Mouse (Mus musculus) intestine, postnatal 0 days (tissue): ENCODE data around the gene Ptcd2. TPM values are rescaled to one million over a fixed set of nuclear protein-coding genes. Genes with fewer than 3 reads are reported as not detected.

Experiments
- ATAC-seq: fragments of 200-750 bp; cut with Nextera tagmentation; 2 replicates; pipeline ENCODE4 v1.8.0; 2017; ENCODE audit warnings: mild to moderate bottlenecking, moderate TSS enrichment, moderate library complexity
- H3K27ac ChIP-seq: fragments of 300-500 bp; sonication (generic); 2 replicates; pipeline ENCODE4 v1.5.1; 2014; ENCODE audit warnings: mild to moderate bottlenecking, low read depth, low read length, moderate library complexity
- H3K27me3 ChIP-seq: fragments of 300-500 bp; sonication (generic); replicated peaks from 2 replicates; pipeline ENCODE4 v1.6.1; 2014; ENCODE audit warnings: low read length, mixed read lengths; ENCODE audit not compliant: control insufficient read depth, insufficient read depth
- H3K36me3 ChIP-seq: fragments of 300-500 bp; sonication (generic); 2 replicates; pipeline ENCODE4 v1.6.1; 2014; ENCODE audit warnings: mild to moderate bottlenecking, moderate library complexity; ENCODE audit not compliant: control insufficient read depth, insufficient read depth
- H3K4me1 ChIP-seq: fragments of 300-500 bp; sonication (generic); replicated peaks from 2 replicates; pipeline ENCODE4 v1.6.1; 2014; ENCODE audit warnings: antibody characterized with exemption, low read length, mixed read lengths; ENCODE audit not compliant: control insufficient read depth, insufficient read depth
- H3K4me2 ChIP-seq: fragments of 300-500 bp; sonication (generic); replicated peaks from 2 replicates; pipeline ENCODE4 v1.6.1; 2014; ENCODE audit warnings: low read depth, mild to moderate bottlenecking, moderate library complexity
- H3K4me3 ChIP-seq: fragments of 300-500 bp; sonication (generic); 2 replicates; pipeline ENCODE4 v1.5.1; 2014; ENCODE audit warnings: low read depth, low read length
- H3K9ac ChIP-seq: fragments of 300-500 bp; sonication (generic); 2 replicates; pipeline ENCODE4 v1.6.1; 2014; ENCODE audit warnings: mild to moderate bottlenecking, low read depth, low read length
- H3K9me3 ChIP-seq: fragments of 300-500 bp; sonication (generic); 2 replicates; pipeline ENCODE4 v1.6.1; 2016; ENCODE audit warnings: mixed run types; ENCODE audit not compliant: control insufficient read depth
- CTCF ChIP-seq: sonication (generic); IDR thresholded peaks from 2 replicates; pipeline ENCODE4 v1.5.1; 2016; ENCODE audit warnings: low read depth, mild to moderate bottlenecking, control low read depth, antibody characterized with exemption, moderate library complexity
- WGBS: fragments of 180-500 bp; shearing (Covaris S2); extraction: QIAGEN DNeasy Blood & Tissue Kit; methylation state at CpG from one replicate; pipeline ENCODE4 v1.1.7; 2014; 5-methylcytosine and 5-hydroxymethylcytosine counted together
- polyA plus RNA-seq: library from polyadenylated mRNA; unstranded; fragments of >200 nt; fragmentation: Nextera tagmentation; extraction: Ambion mirVana; gene quantifications from 2 replicates; pipeline ENCODE4 v1.2.1, GENCODE M21; 2015

Gene Ptcd2
- polyA plus RNA-seq, 1 experiment from 2014 or later = 28.5 TPM

GRCm38 (mm10) chr13:99358921-99359320 lies 14.4 kb upstream of the Ptcd2 start:
- no peak for ATAC-seq
- H3K4me3 ChIP-seq = no peak overlapping the region
- H3K27me3 ChIP-seq = no peaks in the 10 kb centered on the region
- WGBS = 81% methylated on average over 14 of the region's 14 CpGs
- no peak overlapping the region for H3K4me2 ChIP-seq
- no peaks in the 10 kb centered on the region; the same call in 1 of the 2 replicates for H3K4me1 ChIP-seq
- TF ChIP-seq CTCF = no peak
- H3K9me3 ChIP-seq = no peaks in the 10 kb centered on the region
- H3K36me3 ChIP-seq = peaks cover 10% of the 10 kb centered on the region; the same call in 1 of the 2 replicates
- H3K27ac ChIP-seq = no peak overlapping the region
- H3K9ac ChIP-seq = no peak overlapping the region

- H3K4me1 ChIP-seq = no peaks in the 10 kb centered on the region; the same call in 1 of the 2 replicates
- no peak overlapping the region for H3K4me3 ChIP-seq
- H3K9ac ChIP-seq = no peak overlapping the region
- no peak for ATAC-seq
- H3K27me3 ChIP-seq = no peaks in the 10 kb centered on the region
- no peak overlapping the region for H3K27ac ChIP-seq
- WGBS = 50% methylated on average over 9 of the region's 9 CpGs
- H3K4me2 ChIP-seq = no peak overlapping the region
- H3K36me3 ChIP-seq = no peaks in the 10 kb centered on the region; the same call in 1 of the 2 replicates
- TF ChIP-seq CTCF = peak; percentile 50
- no peaks in the 10 kb centered on the region for H3K9me3 ChIP-seq
Observed at GRCm38 (mm10) chr13:99356428-99357265, 12.1 kb upstream of the Ptcd2 start.

GRCm38 (mm10) chr13:99355861-99356260 lies 11.4 kb upstream of the Ptcd2 start:
- H3K27me3 ChIP-seq = no peaks in the 10 kb centered on the region
- H3K27ac ChIP-seq = no peak overlapping the region
- 56% methylated on average over 7 of the region's 7 CpGs for WGBS
- H3K4me3 ChIP-seq = no peak overlapping the region
- no peaks in the 10 kb centered on the region; the same call in 1 of the 2 replicates for H3K4me1 ChIP-seq
- no peaks in the 10 kb centered on the region for H3K9me3 ChIP-seq
- no peak for TF ChIP-seq CTCF
- no peak for ATAC-seq
- no peak overlapping the region for H3K4me2 ChIP-seq
- no peak overlapping the region for H3K9ac ChIP-seq
- H3K36me3 ChIP-seq = peaks cover 7% of the 10 kb centered on the region; the same call in 1 of the 2 replicates

GRCm38 (mm10) chr13:99355072-99355471 lies 10.6 kb upstream of the Ptcd2 start:
- Histone ChIP-seq H3K9ac (no peak overlapping the region), H3K9me3 (no peaks in the 10 kb centered on the region), H3K27ac (no peak overlapping the region), H3K27me3 (no peaks in the 10 kb centered on the region), H3K4me3 (no peak overlapping the region), H3K4me2 (no peak overlapping the region), H3K4me1 (no peaks in the 10 kb centered on the region; the same call in 1 of the 2 replicates), H3K36me3 (peaks cover 8% of the 10 kb centered on the region; the same call in 1 of the 2 replicates)
- 77% methylated on average over 6 of the region's 6 CpGs for WGBS
- ATAC-seq = no peak
- TF ChIP-seq CTCF = no peak

- Histone ChIP-seq H3K36me3 (peaks cover 14% of the 10 kb centered on the region; the same call in 1 of the 2 replicates), H3K9ac (no peak overlapping the region; the same call in 1 of the 2 replicates), H3K27me3 (no peaks in the 10 kb centered on the region), H3K27ac (peak overlapping the region; percentile 62), H3K4me1 (no peaks in the 10 kb centered on the region; the same call in 1 of the 2 replicates), H3K4me3 (peak overlapping the region; percentile 48), H3K9me3 (no peaks in the 10 kb centered on the region), H3K4me2 (peak overlapping the region; percentile 67)
- no peak for TF ChIP-seq CTCF
- ATAC-seq = peak; percentile 24; the same call in 1 of the 2 replicates
- WGBS = 6% methylated on average over 7 of the region's 7 CpGs
Observed at GRCm38 (mm10) chr13:99353490-99353851, 9.0 kb upstream of the Ptcd2 start.

GRCm38 (mm10) chr13:99352758-99353489 lies 8.4 kb upstream of the Ptcd2 start:
- H3K4me1 ChIP-seq = no peaks in the 10 kb centered on the region; the same call in 1 of the 2 replicates
- peak overlapping the region; percentile 48 for H3K4me3 ChIP-seq
- H3K9me3 ChIP-seq = no peaks in the 10 kb centered on the region
- ATAC-seq = peak; percentile 100
- no peaks in the 10 kb centered on the region for H3K27me3 ChIP-seq
- TF ChIP-seq CTCF = peak; percentile 100
- WGBS = 9% methylated on average over 28 of the region's 28 CpGs
- peaks cover 20% of the 10 kb centered on the region for H3K36me3 ChIP-seq
- H3K27ac ChIP-seq = peak overlapping the region; percentile 62
- peak overlapping the region; percentile 67 for H3K4me2 ChIP-seq
- H3K9ac ChIP-seq = no peak overlapping the region
